Mouse (Mus musculus): ENCODE measurements around the gene Rgs9.
"Not testable (repeated sequence)": the region's sequence is repeated elsewhere in the genome, so short reads cannot be mapped to it uniquely, and the experiment has no call there.

The Rgs9 gene

GRCm38 (mm10) chr11:109297710-109298375, at the start of gene Rgs9:
Rgs9 (minus strand) TSS chr11:109298129.
- peak; percentile 95 for DNase-seq

- DNase-seq: peak; percentile 92
Measured at GRCm38 (mm10) chr11:109347242-109347959, 49.5 kb upstream of the Rgs9 start.

DNA sequence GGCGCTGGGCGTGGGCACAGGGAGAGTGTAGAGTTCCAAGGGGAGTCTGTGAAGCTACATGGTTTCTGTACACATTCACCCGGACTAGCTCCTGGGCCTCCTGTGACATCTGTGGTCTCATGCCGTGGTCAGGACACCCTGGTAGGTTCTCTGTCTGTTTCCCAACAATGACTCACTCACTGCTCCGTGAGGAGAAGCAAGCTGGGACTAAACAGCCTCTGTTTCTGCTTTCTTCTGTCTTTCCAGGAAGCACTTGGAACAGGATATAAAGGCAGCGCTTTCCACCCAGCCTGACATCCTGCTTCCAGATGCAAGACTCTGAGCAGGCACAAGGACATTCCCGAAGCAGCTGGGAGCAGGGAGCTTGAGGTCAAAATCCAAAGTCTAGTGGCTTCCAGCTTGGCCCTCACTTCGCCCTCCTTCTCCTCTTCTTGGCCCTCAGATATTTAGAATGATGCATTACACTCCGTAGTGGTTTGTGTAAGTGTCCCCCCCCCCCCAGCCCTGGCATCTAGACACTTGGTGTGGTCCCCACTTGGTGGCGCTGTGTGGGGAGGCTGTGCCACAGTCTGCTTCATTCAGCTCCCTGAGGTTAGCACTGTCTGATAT, 46.2 kb upstream of the Rgs9 start:
- DNase-seq: peak; percentile 84

DNA sequence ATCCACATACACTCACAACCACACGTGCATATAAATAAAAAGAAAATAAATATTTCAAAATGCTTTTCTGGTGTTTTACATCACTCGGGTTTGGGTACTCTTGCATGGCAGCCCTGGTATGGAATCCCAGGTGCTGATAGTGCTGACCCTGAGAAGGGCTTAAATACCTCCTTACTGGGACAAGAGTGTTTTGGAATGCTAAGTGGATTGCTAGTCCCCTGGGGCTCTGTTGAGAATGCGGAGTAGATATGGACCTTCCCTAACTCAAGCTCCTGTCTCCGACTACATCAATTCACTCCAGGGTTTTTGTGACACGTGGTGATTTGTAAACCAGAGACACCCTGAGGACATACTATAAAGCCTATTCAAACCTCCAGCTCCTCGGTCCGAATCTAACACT, 45.6 kb upstream of the Rgs9 start:
- DNase-seq: no peak

DNA sequence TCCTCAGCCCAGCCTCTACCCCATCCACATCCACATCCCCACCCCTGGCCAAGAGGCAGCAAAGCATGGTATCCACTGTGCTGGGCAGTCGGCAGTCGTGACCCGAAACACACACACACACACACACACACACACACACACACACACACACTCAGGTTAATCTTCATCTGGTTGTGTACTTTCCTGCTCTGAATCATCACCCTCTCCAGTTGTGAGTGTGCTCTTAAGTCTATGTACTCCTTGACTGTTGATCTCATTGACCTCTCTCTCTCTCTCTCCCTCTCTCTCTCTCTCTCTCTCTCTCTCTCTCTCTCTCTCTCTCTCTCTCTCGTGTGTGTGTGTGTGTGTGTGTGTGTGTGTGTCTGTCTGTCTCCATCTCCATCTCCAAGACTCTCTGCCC, 44.7 kb upstream of the Rgs9 start:
- DNase-seq: not testable (repeated sequence)

DNA sequence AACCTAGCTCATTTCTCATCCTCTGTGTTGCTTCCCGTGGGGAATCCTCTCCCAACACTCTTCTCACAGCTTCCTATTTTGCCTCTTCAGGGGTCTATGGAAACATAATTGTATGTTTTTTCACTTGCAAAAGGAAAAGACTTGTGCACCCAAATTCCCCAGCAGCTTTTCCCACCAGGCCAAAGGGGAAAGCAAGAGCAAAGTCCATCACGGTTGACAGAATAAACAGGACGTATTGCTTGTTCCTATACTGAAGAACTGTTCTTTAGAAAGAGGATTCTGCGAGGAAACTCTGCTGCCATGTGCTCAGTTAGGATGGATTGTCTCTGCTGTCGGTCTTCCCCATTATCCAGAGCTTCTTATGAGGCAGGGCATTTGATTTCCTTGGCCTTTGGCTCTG, 42.6 kb upstream of the Rgs9 start:
- DNase-seq: no peak

DNA sequence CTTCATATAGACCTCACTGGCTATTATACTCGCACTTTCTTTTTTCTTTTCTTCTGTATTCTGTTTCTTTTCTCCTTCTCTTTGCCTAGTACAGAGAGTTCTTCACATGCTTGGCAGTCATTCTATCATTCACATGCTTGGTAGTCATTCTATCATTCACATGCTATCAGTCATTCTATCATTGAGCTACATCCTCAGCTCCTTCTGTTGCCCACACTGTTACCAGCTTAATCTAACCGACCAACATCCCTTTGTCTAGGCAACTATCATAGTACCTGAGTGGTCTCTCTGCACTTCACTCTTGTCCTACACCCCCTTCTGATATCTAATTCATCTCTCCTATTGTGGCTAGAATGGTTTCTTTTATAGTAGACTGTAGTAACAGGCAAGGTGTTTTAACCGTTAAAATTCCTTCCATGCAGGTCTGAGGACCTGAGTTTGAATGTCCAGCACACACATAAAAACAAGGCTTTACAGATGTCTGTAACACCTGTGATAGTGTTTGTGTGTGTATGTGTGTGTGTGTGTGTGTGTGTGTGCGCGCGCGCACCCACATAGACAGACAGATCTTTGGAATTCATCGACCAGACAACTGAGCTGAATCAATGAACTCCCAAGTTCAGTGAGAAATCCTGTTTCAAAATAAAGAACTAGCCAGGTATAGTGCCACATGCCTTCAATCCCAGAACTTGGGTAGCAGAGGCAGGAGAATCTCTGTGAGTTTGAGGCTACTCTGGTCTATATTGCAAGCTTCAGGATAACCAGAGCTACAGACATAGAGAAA, 41.4 kb upstream of the Rgs9 start:
- no peak for DNase-seq

DNA sequence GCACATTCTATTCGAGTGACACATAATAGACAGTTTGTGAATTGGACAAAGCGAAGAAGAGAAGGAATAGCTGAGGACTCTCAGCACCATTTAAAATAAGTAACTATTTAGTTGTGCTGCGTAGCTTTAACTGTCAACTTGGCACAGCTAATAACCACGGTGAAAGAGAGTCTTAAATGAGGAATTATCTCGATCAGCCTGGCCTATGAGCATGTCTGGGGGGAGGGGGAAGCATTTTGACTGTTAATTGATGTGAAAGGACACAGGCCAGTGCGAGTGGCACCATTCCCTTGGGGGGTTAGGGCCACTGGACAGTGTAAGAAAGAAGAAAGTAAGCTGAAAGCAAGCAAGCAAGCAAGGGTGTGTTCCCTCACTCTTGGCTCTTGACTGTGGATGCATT, 38.0 kb upstream of the Rgs9 start:
- DNase-seq: no peak

- no peak for DNase-seq
Measured at GRCm38 (mm10) chr11:109334773-109335172, 36.8 kb upstream of the Rgs9 start.

GRCm38 (mm10) chr11:109332722-109333121, 34.8 kb upstream of the Rgs9 start:
- DNase-seq: no peak

DNA sequence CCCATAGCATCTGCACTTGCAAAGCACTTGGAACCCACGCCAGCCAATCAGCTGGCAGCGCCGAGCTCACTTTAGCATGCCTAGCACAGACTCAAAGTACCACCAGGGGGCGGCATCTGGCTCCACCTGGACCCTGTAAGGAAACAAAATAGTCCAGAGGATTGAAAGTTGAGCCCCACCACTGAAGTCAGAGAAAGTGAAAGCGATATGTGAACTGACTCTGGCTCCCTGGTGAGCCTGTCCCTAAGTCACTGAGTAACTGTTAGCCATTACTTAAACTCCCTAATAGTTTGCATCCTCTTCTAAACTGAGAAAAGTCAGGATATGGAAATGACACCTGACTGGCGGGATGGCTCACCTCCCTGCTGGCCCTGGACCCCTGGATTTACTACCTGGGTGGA, 33.5 kb upstream of the Rgs9 start:
- DNase-seq: peak; percentile 97

DNA sequence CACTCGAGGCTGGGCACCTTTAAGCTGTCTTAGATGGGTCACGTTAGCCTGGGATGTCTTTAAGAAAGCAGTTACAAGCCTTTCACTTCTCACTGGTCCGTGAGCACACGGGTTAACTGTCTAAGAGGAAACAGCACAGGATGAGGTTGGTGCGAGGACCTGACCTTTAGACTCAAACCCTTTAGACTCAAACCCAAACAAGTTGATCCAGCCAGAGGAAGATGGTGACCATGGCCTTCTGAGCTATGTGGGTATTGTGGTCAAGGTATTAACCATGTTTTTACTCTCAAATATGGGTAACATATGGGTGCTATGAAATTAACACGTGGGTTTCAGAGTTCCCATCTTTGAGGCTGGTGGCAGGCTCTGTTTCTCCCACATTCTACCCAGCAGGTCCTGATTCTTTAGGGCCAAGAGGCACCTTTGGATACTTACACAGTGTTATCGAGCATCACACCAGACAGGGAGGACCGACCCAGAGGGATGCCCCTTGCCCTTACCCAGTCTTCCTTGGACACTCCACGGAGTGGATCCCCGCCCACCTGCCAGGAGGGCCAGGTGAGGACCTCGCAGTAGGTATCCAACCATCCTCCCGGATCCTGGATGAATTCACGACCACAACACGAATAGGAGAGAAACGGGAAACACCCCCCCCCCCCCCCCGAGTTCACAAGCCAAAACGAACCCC, 32.9 kb upstream of the Rgs9 start:
- DNase-seq: no peak

DNA sequence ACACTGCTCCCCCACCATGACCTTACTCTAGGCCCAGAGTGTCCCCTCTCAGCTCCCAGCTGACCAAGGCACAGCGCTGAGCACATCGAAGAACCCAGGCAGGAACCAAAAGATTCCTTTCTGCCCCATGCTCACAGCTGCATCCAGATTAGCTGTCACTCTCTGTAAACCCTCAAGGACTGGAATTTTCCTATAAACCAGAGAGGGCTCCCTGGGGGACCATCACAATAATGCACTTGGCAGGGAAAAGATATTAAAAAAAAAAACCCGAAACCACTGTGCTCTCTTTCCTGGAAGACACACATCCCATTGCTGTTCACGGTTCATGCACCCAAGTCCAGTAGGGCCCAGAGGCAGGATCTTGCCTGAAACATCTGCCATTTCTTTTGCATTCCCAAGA, 31.4 kb upstream of the Rgs9 start:
- DNase-seq: no peak

DNA sequence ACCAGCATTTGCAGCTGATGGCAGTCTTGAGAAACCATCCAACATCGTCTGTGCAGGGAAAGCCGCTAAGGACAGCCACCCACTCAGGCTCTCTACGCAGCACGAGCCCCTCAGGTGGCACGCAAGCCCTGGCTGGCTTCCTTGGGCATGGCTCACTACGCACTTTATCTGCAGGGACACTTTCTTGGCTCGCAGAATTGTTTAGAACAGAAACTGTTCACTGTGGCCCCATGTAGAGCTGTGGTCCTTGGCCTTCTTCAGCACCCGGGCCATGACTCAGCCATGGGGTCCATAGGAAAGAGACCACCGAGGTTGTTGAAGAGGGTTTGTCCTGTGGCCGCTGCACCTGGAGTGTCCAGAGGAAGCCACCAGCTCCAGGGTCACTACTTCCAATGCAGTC, 30.0 kb upstream of the Rgs9 start:
- no peak for DNase-seq

- no peak for DNase-seq
Measured at GRCm38 (mm10) chr11:109327381-109327780, 29.5 kb upstream of the Rgs9 start.

DNA sequence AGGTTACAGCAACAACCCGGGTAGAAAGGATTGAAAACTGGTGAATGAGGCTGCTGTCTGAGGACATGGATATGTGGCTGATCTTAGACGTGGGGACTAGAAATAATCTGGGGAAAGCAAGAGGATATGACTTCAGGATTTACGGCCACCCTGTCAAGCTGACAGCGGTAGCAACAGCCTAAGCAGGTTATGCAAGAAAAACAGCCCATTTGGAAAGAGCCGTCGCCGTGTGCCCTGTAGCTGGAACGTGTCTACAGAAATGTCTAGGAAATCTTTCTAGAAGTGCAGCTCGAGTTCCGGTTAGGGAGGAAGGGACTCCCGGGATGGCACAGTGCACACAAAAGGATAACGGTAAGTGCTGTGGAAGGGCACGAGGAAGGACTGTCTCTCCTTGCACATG, 28.3 kb upstream of the Rgs9 start:
- DNase-seq: no peak

- DNase-seq: no peak
Measured at GRCm38 (mm10) chr11:109320361-109320933, 22.5 kb upstream of the Rgs9 start.

DNA sequence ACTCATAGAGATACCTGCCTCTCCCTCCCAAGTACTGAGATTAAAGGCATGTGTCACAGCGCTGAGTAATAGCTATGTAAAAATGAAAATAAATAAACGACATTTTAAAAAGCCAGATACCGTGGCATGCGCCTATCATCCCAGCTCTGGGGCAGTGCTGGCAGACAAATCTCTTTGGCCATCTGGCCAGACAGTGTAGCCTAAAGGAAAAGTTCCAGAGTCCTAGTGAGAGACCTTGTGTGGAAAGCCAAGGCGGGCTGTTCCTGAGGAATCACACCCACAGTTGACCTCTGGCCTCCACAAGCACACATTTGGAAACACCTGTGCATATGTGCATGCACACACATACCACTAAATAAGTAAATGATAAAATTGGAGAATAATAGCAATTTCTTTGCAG, 22.0 kb upstream of the Rgs9 start:
- DNase-seq: no peak

DNA sequence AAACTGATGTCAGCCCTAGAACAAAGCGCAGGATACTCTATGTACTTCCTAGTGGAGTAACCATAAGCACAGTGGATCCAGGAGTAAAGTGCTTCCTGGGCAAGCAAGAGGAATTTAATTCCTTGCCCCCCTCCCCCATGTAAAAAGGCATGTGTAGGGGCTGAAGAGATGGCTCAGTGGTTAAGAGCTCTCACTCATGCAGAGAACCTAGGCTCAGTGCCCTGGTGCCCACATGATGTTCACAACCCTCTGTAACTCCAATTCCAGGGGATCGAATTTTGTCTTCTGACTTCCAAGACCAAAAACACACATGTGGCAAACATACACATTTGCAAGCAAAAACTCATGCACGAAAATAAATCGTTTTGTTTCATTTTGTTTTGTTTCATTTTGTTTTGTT, 21.5 kb upstream of the Rgs9 start:
- no peak for DNase-seq

DNA sequence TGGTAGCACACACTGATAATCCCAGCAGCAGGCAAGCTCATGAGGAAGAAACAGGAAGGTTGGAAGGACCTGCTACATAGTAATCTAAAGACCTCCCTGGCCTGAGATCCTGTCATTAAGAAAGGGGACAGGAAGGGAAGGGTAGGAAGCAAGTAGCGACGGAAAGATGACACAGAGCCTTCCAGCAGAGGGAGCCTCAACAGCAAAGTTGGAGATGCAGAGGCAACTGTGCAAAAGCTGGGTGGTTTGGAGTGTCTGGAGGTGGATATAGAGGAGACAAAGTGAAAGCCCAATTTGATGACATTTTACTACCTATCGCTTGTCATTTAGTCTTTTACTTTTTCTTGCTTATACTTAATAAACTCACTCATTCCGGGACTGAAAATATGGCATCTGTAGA, 19.0 kb upstream of the Rgs9 start:
- peak; percentile 57 for DNase-seq

GRCm38 (mm10) chr11:109311885-109312605, 14.1 kb upstream of the Rgs9 start:
- peak; percentile 76 for DNase-seq

GRCm38 (mm10) chr11:109305680-109306079, 7.8 kb upstream of the Rgs9 start:
- DNase-seq: no peak
